Mouse (Mus musculus): ENCODE measurements at regions not wholly inside any gene's neighbourhood (a gene's known extent, or its start where the extent isn't known, plus 50 kb on each side); places are given as distances from the start of the nearest gene placed in this dataset.

- peak; percentile 79 for DNase-seq (ENCODE audit: low read depth, low spot score)
These were observed 145.8 kb upstream of the Arglu1 start for GRCm38 (mm10) chr8:8836166-8836565.

DNA sequence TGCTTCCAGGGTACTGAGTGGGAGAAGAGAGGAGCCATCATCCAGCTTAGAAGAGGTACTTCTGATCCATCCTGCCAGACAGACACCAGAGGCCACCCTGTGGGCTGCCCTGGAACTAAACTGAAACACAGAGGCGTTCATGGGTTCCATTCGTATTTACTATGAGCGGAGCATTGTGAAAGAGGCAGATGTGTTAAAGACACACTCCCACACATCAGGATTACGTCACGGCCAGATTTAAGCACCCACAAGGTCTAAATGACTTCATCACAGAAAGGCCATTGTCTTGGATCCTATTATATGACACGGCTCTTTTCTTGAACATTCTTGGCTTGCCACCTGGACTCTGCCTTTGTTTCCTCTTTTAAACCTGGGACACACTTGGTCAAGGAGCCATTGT, 141.0 kb upstream of the Arglu1 start:
- peak; percentile 48 for DNase-seq (ENCODE audit: low read depth, low spot score)

DNA sequence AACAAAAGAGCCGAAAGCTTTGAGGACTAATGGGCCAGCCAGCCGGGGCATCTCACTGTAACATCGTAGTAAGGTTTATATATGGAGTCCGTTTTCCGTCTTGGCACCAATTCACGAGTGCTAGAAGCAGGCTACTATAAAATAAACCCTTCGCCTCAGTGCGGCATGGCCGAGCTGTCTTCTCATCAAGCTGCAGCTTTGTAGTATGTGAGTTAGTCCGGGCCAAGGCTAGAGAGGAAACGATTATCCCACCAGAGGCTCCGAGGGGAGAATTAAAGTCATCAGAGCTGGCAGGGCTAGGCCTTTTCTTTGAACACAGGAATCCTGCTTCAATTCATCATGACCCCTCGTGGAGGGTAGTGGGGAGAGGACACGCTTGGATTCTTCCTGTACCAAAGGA, 138.9 kb upstream of the Arglu1 start:
- DNase-seq (ENCODE audit: low read depth, low spot score): no peak

GRCm38 (mm10) chr8:8827555-8827954, 137.2 kb upstream of the Arglu1 start:
- DNase-seq (ENCODE audit: low read depth, low spot score): no peak

GRCm38 (mm10) chr8:8826801-8827200, 136.5 kb upstream of the Arglu1 start:
- DNase-seq (ENCODE audit: low read depth, low spot score): peak; percentile 10

DNA sequence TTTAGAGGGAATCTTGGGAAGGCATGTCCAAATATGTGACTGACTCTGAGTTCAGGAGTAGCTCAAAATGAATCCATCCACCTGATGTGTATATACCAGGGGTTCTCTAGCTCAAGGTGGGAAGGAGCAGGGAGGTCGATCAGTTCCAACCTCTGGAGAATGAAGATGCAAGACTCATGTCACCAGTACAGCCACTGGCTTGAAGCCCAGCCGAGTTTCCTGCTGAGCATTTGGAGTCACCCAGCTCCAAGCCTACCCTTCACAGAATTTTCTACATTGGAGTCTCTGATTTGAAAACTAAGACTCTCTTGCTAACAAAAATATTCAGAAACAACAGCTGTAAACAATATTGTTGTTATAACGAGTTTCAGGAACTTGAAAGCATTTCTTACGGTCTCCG, 134.6 kb upstream of the Arglu1 start:
- no peak for DNase-seq (ENCODE audit: low read depth, low spot score)

- no peak for DNase-seq (ENCODE audit: low read depth, low spot score)
These were observed 130.8 kb upstream of the Arglu1 start for GRCm38 (mm10) chr8:8821119-8821518.

DNA sequence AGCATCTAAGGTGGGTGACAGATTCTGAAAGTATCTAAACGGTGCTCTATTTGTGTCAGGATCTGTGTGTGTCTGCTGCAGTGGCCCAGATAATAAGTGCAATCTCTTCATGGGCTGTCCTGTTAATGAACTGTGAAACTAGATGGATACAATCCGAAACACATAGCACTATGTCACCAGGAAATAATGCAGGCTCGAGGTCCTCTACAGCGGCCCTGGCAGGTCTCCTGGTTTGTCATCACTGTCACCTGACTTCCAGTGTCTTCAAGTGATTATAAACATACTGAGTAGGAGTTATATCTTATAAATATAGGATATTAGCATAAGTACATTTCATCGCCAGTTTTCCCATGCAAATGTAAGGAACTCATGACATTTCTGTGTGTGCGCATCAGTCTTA, 130.3 kb upstream of the Arglu1 start:
- no peak for DNase-seq (ENCODE audit: low read depth, low spot score)

DNA sequence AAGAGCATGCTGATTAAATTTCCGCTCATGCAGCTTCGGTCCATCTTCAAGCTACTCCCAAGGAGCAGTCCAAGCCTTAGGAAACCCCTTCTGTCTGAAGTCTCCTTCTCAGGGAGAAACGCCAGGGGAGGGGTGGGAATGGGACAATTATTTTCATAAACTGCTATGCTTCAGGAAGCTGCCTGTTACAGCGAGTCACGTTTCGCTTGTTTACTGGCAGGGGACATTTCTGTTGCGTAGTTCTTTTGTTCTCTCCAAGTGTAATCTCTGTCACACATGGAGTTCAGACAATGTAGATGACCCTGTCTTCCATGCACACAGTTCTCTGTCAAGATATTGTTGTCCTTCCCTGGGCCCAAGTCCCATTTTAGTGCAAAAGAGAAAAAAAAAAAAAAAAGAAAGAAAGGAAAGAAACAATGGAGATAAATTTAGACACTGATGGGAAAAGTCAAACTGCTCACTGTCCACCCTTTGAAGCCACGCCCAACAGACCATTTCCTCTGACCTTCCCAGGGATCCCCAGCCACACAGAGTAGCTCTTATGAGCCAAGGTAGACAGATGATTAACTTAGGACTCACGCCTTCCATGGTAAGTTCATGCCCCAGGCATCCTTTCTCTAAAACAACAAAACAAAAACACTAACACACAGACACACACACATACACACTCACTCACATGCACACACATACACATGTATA, 129.1 kb upstream of the Arglu1 start:
- no peak for DNase-seq (ENCODE audit: low read depth, low spot score)

- DNase-seq (ENCODE audit: low read depth, low spot score): no peak
These were observed 122.5 kb upstream of the Arglu1 start for GRCm38 (mm10) chr8:8812807-8813167.

- DNase-seq (ENCODE audit: low read depth, low spot score): no peak
These were observed 121.9 kb upstream of the Arglu1 start for GRCm38 (mm10) chr8:8812051-8812806.

DNA sequence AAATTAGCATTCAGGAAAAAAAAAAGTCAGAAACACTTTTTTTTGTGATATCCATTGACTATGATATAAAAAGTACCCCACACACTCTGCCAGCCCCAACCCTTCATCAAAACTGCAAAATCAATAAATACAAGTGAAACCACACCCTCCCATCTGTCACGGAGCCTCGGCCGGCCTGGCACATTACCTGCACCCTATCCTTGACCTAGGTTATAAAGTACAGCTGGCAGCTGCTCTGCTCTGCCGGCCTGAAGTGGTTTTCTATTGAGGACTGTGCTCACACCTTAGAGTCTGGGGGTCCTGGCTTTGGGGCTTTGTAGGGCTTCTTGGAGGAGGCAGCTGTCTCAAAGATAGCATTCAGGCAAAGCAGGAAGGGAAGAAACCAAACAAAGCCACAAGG, 120.6 kb upstream of the Arglu1 start:
- no peak for DNase-seq (ENCODE audit: low read depth, low spot score)

GRCm38 (mm10) chr8:8809835-8810439, 119.6 kb upstream of the Arglu1 start:
- DNase-seq (ENCODE audit: low read depth, low spot score): no peak

- DNase-seq (ENCODE audit: low read depth, low spot score): no peak
These were observed 119.0 kb upstream of the Arglu1 start for GRCm38 (mm10) chr8:8809349-8809748.

DNA sequence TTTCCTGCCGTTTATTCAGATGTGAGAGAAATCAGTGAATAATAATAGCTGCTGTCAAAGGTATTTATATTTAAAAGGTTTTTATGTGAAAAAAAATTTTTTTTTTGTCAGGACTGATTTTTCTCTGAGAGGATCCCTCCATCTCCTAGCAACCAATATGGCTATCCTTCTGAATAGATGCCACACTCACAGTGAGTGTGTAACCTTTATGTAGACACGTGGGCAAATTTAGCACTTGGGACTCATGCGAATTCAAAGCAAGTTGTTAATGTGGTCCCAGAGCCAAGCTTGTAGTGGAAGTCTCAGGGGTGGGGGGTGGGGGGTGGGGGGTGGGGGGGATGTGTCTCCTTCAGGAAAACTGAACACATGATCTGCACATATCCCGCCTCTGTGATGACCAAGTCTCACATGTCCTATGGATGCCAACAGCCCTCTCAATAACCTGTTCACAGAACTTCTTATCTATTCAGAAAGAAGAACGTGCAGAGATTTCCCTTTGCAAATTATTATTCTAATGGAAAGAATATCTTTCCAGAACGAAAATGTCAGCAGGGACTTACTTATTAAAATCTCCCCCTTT, 112.5 kb upstream of the Arglu1 start:
- DNase-seq (ENCODE audit: low read depth, low spot score): no peak

DNA sequence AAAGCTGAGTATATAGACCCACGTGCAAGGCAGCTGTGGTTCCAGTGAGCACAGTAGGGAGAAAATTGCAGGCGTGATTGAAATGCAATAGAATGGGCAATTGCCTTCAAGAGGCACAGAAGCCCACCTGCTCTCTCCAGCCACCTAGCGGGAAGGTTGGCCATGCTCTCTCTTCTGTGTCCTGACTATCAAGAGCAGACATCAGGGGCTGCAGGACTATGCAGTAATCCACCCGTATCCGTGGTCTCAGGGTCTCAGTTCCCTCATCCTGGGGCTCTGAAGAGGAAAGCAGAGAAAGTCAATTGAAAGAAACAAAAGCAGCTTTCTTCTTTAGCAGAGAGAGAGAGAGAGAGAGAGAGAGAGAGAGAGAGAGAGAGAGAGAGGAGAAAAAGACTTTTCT, 112.0 kb upstream of the Arglu1 start:
- no peak for DNase-seq (ENCODE audit: low read depth, low spot score)

- DNase-seq (ENCODE audit: low read depth, low spot score): no peak
These were observed 111.3 kb upstream of the Arglu1 start for GRCm38 (mm10) chr8:8801578-8801977.

- no peak for DNase-seq (ENCODE audit: low read depth, low spot score)
These were observed 107.2 kb upstream of the Arglu1 start for GRCm38 (mm10) chr8:8797521-8797920.

DNA sequence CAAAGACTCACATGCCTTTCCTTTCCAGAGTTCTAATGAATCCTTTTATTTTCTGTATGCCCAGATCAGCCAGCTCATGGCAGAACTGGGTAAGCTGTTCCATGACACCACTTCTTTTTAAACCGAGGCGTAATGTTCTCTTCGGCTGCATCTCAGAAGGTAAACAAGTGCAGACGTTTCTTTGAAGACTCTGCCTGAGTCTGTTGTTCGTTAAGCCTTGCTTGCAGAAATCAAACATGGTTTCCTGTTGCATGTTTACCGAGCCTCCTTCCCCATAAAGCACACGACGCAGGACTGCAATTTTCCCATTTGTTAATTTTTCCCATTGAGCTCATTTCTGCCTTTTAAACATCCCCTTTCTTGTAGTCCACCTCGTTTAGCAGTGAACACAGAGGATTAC, 106.6 kb upstream of the Arglu1 start:
- no peak for DNase-seq (ENCODE audit: low read depth, low spot score)

DNA sequence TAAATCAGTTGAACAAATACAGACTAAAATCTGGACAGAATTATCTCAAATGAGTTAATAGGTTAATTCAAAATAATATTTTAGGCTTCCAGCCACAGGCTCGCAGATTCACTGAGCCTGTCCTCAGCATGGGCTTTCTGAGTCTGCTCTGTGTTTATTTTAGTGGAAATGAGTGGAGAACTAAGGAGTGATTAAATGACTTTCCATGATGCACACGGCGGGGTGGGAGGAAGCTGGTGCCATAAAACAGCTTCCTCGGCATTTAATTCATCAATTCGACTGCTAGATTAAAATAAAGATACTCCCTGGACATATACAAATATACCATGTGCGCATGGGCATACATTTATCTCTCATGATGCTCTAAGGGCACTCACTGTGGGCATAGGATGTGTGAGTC, 104.4 kb upstream of the Arglu1 start:
- no peak for DNase-seq (ENCODE audit: low read depth, low spot score)

DNA sequence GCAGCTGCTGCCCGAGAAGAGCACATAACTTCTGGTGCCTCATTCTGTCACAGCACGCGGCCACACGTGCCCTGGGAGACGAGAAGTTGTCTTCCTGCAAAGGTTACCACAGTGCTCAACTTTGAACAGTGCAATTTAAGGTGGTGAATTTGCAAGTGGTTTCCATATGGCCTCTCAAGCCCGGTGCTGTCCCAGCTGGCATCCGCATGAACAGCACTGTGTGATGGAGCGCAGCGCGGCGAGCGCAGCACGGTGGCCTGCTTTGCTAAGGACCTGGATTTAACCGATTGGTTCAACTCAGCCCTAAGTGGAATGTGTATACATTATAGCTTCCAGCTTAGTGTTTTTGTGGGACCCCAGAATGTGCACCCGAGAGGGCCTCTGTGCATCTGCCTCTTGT, 89.6 kb upstream of the Arglu1 start:
- no peak for DNase-seq (ENCODE audit: low read depth, low spot score)

GRCm38 (mm10) chr8:8774496-8775015, 84.2 kb upstream of the Arglu1 start:
- peak; percentile 76 for DNase-seq (ENCODE audit: low read depth, low spot score)

Measured in ZHBTc4 (cell line).